Mouse (Mus musculus) naive thymus-derived CD4-positive, alpha-beta T cell, adult 5 months (primary cell): ENCODE data around the gene Hmox1. TPM values are rescaled to one million over a fixed set of nuclear protein-coding genes. Genes with fewer than 3 reads are reported as not detected.

ENCODE experiments used
- polyA plus RNA-seq: library from polyadenylated mRNA; unstranded; fragments of 100-300 nt; shearing (Covaris generic); gene quantifications from one replicate; pipeline ENCODE4 v1.2.1, GENCODE M21; 2017

The Hmox1 gene
- 0.66 TPM for polyA plus RNA-seq

GRCm38 (mm10) chr8:75093399-75094156 lies at the start of gene Hmox1:
Gene Hmox1 (plus strand): TSS chr8:75093621.

GRCm38 (mm10) chr8:75109236-75109967 lies 16.0 kb downstream of the Hmox1 start, which contains the start of gene Mcm5:
Gene Mcm5 (plus strand): TSS chr8:75109569.

Other genes with a start within 250 kb of the Hmox1 start
- gene Isx, start 220.4 kb upstream of the Hmox1 start, polyA plus RNA-seq = not detected
- gene Hmgxb4, start 100.3 kb upstream of the Hmox1 start, polyA plus RNA-seq = 13.3 TPM
- gene Tom1, start 59.9 kb upstream of the Hmox1 start, polyA plus RNA-seq = 21.6 TPM
- 34.0 TPM for gene Mcm5, start 15.9 kb downstream of the Hmox1 start, polyA plus RNA-seq
- gene Rasd2, start 120.3 kb downstream of the Hmox1 start, polyA plus RNA-seq = not detected